24 mouse cellular contexts compared by ENCODE assay signal in genomic region chr6:29044029-29044428, GRCm38 (mm10). TPM values are rescaled to one million over a fixed set of nuclear protein-coding genes. Genes with fewer than 3 reads are reported as not detected.
DNase-seq lines count a peak whose midpoint lies in the region; ATAC-seq and TF ChIP-seq lines count a peak whose summit lies in the region.
"Had no signal": no experiment of that assay in that cellular context is flagged by ENCODE, and none has a peak within 500 bp of the region (broad histone marks: within the 10 kb centered on the region; RNA-seq: fewer than 3 reads in every experiment).

No protein-coding gene starts in this region.

- no peak for ATAC-seq in limb, embryonic 14.5 days (ENCODE audit: low FRiP score, low read depth)
- ATAC-seq: CD4-positive, CD25-positive, alpha-beta regulatory T cell, adult 4 months; forebrain, embryonic 16.5 days; hindbrain, postnatal 0 days had no signal

- H3K4me2 ChIP-seq in limb, embryonic 14.5 days (replicated peaks; ENCODE audit: low read depth, low read length, severe bottlenecking): no peak overlapping the region
- H3K4me2 ChIP-seq: embryonic facial prominence, embryonic 13.5 days; forebrain, embryonic 12.5 days; heart, embryonic 11.5 days; heart, embryonic 15.5 days; hindbrain, embryonic 13.5 days had no signal

- H3K27me3 ChIP-seq in kidney, adult 2 months (replicated peaks; ENCODE audit: control insufficient read depth, insufficient read depth, low read length): no peaks in the 10 kb centered on the region
- no peaks in the 10 kb centered on the region for H3K27me3 ChIP-seq in limb, embryonic 14.5 days (ENCODE audit: control insufficient read depth, insufficient read depth, low read length)
- H3K27me3 ChIP-seq in limb, embryonic 10.5 days (ENCODE audit: low read depth, poor library complexity, severe bottlenecking): no peaks in the 10 kb centered on the region
- H3K27me3 ChIP-seq: embryonic facial prominence, embryonic 13.5 days; forebrain, embryonic 12.5 days; heart, embryonic 15.5 days; hindbrain, embryonic 13.5 days had no signal

- no peak overlapping the region for H3K4me3 ChIP-seq in kidney, adult 2 months (ENCODE audit: insufficient read depth, low read depth, low read length)
- H3K4me3 ChIP-seq in limb, embryonic 14.5 days (replicated peaks; ENCODE audit: low read length): no peak overlapping the region
- H3K4me3 ChIP-seq in limb, embryonic 10.5 days: no peak overlapping the region
- H3K4me3 ChIP-seq: embryonic facial prominence, embryonic 13.5 days; forebrain, embryonic 12.5 days; heart, adult 2 months; heart, embryonic 15.5 days; hindbrain, embryonic 13.5 days had no signal

- no peaks in the 10 kb centered on the region for H3K9me3 ChIP-seq in limb, embryonic 14.5 days (ENCODE audit: control insufficient read depth, low read length)
- H3K9me3 ChIP-seq in limb, embryonic 10.5 days (replicated peaks): no peaks in the 10 kb centered on the region
- H3K9me3 ChIP-seq: embryonic facial prominence, embryonic 13.5 days; G1E; heart, embryonic 15.5 days; hindbrain, embryonic 13.5 days had no signal

- no peak for TF ChIP-seq POLR2A in kidney, adult 2 months (IDR thresholded peaks at IDR 0.05; ENCODE audit: low read depth, low read length)
- no peak for TF ChIP-seq POLR2A in limb, embryonic 14.5 days (IDR thresholded peaks at IDR 0.05; ENCODE audit: borderline replicate concordance, extremely low read depth, insufficient read depth, insufficient read length)

- H3K9ac ChIP-seq in limb, embryonic 14.5 days (ENCODE audit: low read depth, low read length, severe bottlenecking): no peak overlapping the region
- H3K9ac ChIP-seq: embryonic facial prominence, embryonic 13.5 days; forebrain, embryonic 12.5 days; heart, embryonic 15.5 days; hindbrain, embryonic 13.5 days had no signal

- TF ChIP-seq CTCF in kidney, adult 2 months (conservative IDR thresholded peaks at IDR 0.05; ENCODE audit: insufficient read depth, insufficient read length, low read depth, low read length): no peak

- peak; percentile 59 for DNase-seq in kidney, adult 2 months
- no peak for DNase-seq in kidney, adult 18-20 months
- DNase-seq in limb, embryonic 14.5 days (ENCODE audit: low spot score): peak; percentile 16
- DNase-seq in limb, embryonic 10.5 days (ENCODE audit: low spot score): no peak
- DNase-seq in adipocyte (ENCODE audit: low spot score): peak; percentile 63
- no peak for DNase-seq in heart, adult 11 months
- DNase-seq: adrenal gland, adult 8-10 months; B cell, adult 2 months; cerebellum, adult 18-20 months; cerebellum, adult 9-11 months; cerebellum, postnatal 36 days; gastrocnemius, postnatal 10 days; heart, adult 2 months; heart, postnatal 14 days had no signal

- H3K4me1 ChIP-seq in kidney, adult 2 months (ENCODE audit: control insufficient read depth, insufficient read depth, low read length): no peaks in the 10 kb centered on the region
- no peaks in the 10 kb centered on the region for H3K4me1 ChIP-seq in limb, embryonic 14.5 days (ENCODE audit: control insufficient read depth, insufficient read depth, low read length)
- no peaks in the 10 kb centered on the region for H3K4me1 ChIP-seq in limb, embryonic 10.5 days
- H3K4me1 ChIP-seq: embryonic facial prominence, embryonic 13.5 days; forebrain, embryonic 12.5 days; heart, embryonic 15.5 days had no signal

- no peaks in the 10 kb centered on the region for H3K36me3 ChIP-seq in kidney, adult 2 months (ENCODE audit: control insufficient read depth, insufficient read depth, low read length)
- H3K36me3 ChIP-seq in limb, embryonic 14.5 days (ENCODE audit: control insufficient read depth, insufficient read depth, low read length): no peaks in the 10 kb centered on the region
- no peaks in the 10 kb centered on the region for H3K36me3 ChIP-seq in limb, embryonic 10.5 days
- H3K36me3 ChIP-seq: embryonic facial prominence, embryonic 13.5 days; forebrain, embryonic 12.5 days; G1E; heart, embryonic 15.5 days; hindbrain, embryonic 13.5 days had no signal

- 0 out of 2 replicates have a peak overlapping the region, but pooled peaks have one; percentile 27 for H3K27ac ChIP-seq in kidney, adult 2 months (ENCODE audit: insufficient read depth, low read depth, low read length)
- H3K27ac ChIP-seq in limb, embryonic 14.5 days (replicated peaks; ENCODE audit: low read depth, low read length): no peak overlapping the region
- H3K27ac ChIP-seq in limb, embryonic 10.5 days: no peak overlapping the region
- H3K27ac ChIP-seq: embryonic facial prominence, embryonic 13.5 days; forebrain, embryonic 12.5 days; heart, adult 2 months; heart, embryonic 15.5 days; hindbrain, embryonic 13.5 days; hindbrain, postnatal 0 days had no signal

RNA-seq across cellular contexts. Expression of gene Lep, which starts 16.0 kb away (rescaled TPM):
- 1.4 and 2.6 TPM in 2 replicates for polyA plus RNA-seq in kidney, adult 2 months (2012; rRNA removed)
- 0.03 TPM in 1 of 2 replicates, not detected in the other for polyA plus RNA-seq in limb, embryonic 14.5 days (2012; rRNA removed)
- polyA plus RNA-seq in limb, embryonic 14.5 days (2014; fragmentation: Nextera tagmentation; extraction: Ambion mirVana): not detected in 2 replicates
- not detected in 2 replicates for polyA plus RNA-seq in limb, embryonic 10.5 days (2016; fragmentation: Nextera tagmentation; extraction: Ambion mirVana)
- polyA plus RNA-seq: CD4-positive, CD25-positive, alpha-beta regulatory T cell, adult 4 months; embryonic facial prominence, embryonic 13.5 days; forebrain, embryonic 12.5 days; forebrain, embryonic 16.5 days; frontal cortex, adult 2 months; G1E; heart, embryonic 11.5 days; heart, embryonic 15.5 days; hindbrain, embryonic 13.5 days; hindbrain, postnatal 0 days had no signal

Comparison
In these comparisons a context has a peak if more than half of its experiments do, and no peak if none do; other contexts are left out.
1. DNase-seq: peak in kidney, adult 2 months (single experiment), limb, embryonic 14.5 days (single experiment) and adipocyte (single experiment); none in kidney, adult 18-20 months (single experiment), limb, embryonic 10.5 days (single experiment) and heart, adult 11 months (single experiment).